Mouse (Mus musculus): ENCODE measurements at regions not wholly inside any gene's neighbourhood (a gene's known extent, or its start where the extent isn't known, plus 50 kb on each side); places are given as distances from the start of the nearest gene placed in this dataset.
A peak's percentile ranks its signal among the peaks of the same experiment; 100 is the strongest.

GRCm38 (mm10) chr6:60410051-60410785 is 419.4 kb downstream of the Snca start:
- TF ChIP-seq ZC3H11A (IDR thresholded peaks at IDR 0.05; ENCODE audit: borderline replicate concordance, low read depth, low read length) (no peak), CHD2 (IDR thresholded peaks at IDR 0.05; ENCODE audit: low read depth, low read length) (0 out of 2 replicates have a peak, but pooled peaks have one; percentile 19), HCFC1 (IDR thresholded peaks at IDR 0.05; ENCODE audit: borderline replicate concordance, insufficient read depth, low read length) (no peak)
